Mouse (Mus musculus) limb, embryonic 15.5 days (tissue): ENCODE results near the gene Myb. TPM values are rescaled to one million over a fixed set of nuclear protein-coding genes. Genes with fewer than 3 reads are reported as not detected.
A peak's percentile ranks its signal among the peaks of the same experiment; 100 is the strongest.

Experiments
- ATAC-seq: fragments of 200-750 bp; cut with Nextera tagmentation; 2 replicates; pipeline ENCODE4 v1.8.0; 2017; ENCODE audit warnings: low read depth, moderate TSS enrichment; ENCODE audit not compliant: insufficient number of reproducible peaks, low FRiP score, low TSS enrichment
- H3K27ac ChIP-seq: fragments of 300-500 bp; sonication (generic); 2 replicates; pipeline ENCODE4 v1.5.1; 2015; ENCODE audit warnings: moderate library complexity, mild to moderate bottlenecking, inconsistent platforms
- H3K27me3 ChIP-seq: fragments of 300-500 bp; sonication (generic); 2 replicates; pipeline ENCODE4 v1.6.1; 2015; ENCODE audit warnings: inconsistent platforms
- H3K36me3 ChIP-seq: fragments of 300-500 bp; sonication (generic); 2 replicates; pipeline ENCODE4 v1.6.1; 2015; ENCODE audit warnings: inconsistent platforms
- H3K4me1 ChIP-seq: fragments of 300-500 bp; sonication (generic); 2 replicates; pipeline ENCODE4 v1.6.1; 2015; ENCODE audit warnings: inconsistent platforms
- H3K4me2 ChIP-seq: fragments of 300-500 bp; sonication (generic); 2 replicates; pipeline ENCODE4 v1.6.1; 2015; ENCODE audit warnings: mild to moderate bottlenecking, inconsistent platforms
- H3K4me3 ChIP-seq: fragments of 300-500 bp; sonication (generic); 2 replicates; pipeline ENCODE4 v1.5.1; 2015; ENCODE audit warnings: mild to moderate bottlenecking, inconsistent platforms
- H3K9ac ChIP-seq: fragments of 300-500 bp; sonication (generic); 2 replicates; pipeline ENCODE4 v1.6.1; 2015; ENCODE audit warnings: inconsistent platforms
- H3K9me3 ChIP-seq: fragments of 300-500 bp; sonication (generic); 2 replicates; pipeline ENCODE4 v1.6.1; 2016; ENCODE audit warnings: inconsistent platforms
- WGBS: fragments of 180-500 bp; shearing (Covaris S2); methylation state at CpG from one replicate; pipeline ENCODE4 v1.1.7; 2015; 5-methylcytosine and 5-hydroxymethylcytosine counted together
- polyA plus RNA-seq: library from polyadenylated mRNA; unstranded; fragments of >200 nt; fragmentation: Nextera tagmentation; extraction: Ambion mirVana; gene quantifications from 2 replicates; pipeline ENCODE4 v1.2.1, GENCODE M21; 2015

Myb gene
- polyA plus RNA-seq: 2.4 and 3.3 TPM in 2 replicates

GRCm38 (mm10) chr10:21160537-21161358 lies at the start of gene Myb:
TSS of gene Myb (minus strand) at chr10:21160984.
- H3K27me3 ChIP-seq: peaks cover 33% of the 10 kb centered on the region
- peak; percentile 65; the same call in 1 of the 2 replicates for ATAC-seq
- under 1% methylated on average over 83 of the region's 86 CpGs for WGBS
- H3K9ac ChIP-seq: peak within 1 kb of the TSS; percentile 49
- peak within 1 kb of the TSS; percentile 69 for H3K4me3 ChIP-seq
- peak within 1 kb of the TSS; percentile 100 for H3K4me2 ChIP-seq
- no peaks in the 10 kb centered on the region for H3K36me3 ChIP-seq
- peaks cover 25% of the 10 kb centered on the region for H3K4me1 ChIP-seq
- H3K9me3 ChIP-seq: no peaks in the 10 kb centered on the region
- H3K27ac ChIP-seq: peak within 1 kb of the TSS; percentile 13; the same call in 1 of the 2 replicates

- Histone ChIP-seq H3K27me3 (no peaks in the 10 kb centered on the region), H3K4me2 (no peak overlapping the region), H3K36me3 (no peaks in the 10 kb centered on the region), H3K9me3 (no peaks in the 10 kb centered on the region), H3K4me1 (no peaks in the 10 kb centered on the region), H3K9ac (no peak overlapping the region), H3K27ac (no peak overlapping the region), H3K4me3 (no peak overlapping the region)
- 50% methylated on average over 1 of the region's 1 CpGs for WGBS
- no peak for ATAC-seq
Observed at GRCm38 (mm10) chr10:21207378-21207777, 46.6 kb upstream of the Myb start.

DNA sequence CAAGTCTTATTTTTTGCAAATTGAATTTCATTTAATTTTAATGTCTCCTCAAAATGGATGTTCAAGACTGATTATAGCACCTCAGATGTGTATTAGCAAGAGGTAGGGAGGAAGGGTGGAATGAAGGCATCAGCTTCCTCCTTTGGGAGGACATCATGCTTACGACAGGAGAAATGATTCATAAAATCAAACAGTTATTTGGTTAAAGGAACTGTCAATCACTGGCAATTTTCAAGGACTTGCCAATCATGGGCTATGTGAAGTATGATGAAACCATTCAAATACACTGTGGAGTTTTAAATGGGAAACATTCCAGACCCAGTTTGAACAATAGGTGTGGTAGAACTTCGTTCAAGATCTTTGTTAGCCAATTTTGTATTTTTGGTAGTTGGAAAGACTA lies 45.4 kb upstream of the Myb start:
- WGBS: 79% methylated on average over 2 of the region's 2 CpGs
- H3K9ac ChIP-seq: no peak overlapping the region

DNA sequence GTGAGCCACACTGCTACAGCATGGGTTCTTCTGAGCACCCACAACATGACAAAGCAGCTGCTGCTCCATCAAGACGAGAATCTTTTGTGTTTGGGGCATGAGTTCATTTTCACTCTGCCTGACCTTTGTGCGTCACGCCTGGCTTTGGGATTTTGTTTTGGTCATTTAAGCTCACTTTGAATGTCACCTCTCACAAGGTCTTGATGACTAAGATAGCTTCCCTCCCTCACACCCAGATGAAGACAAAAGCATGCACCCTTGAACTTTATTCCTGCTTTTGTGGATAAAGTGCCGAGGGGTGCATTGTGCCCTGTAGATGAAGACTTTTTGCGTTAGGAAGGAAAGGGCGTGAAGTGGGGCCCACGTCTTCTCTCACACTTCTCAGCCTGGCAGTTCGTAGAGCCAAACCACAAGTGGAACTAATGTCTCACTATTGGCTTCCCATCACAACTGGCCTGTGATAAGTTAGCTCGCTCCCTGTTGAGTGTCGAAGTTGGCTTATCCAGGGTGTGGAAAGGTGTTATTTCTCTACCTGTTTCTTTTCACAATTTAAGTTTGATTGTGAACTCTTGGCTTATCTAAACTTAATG lies 43.8 kb upstream of the Myb start:
- no peak overlapping the region for H3K4me2 ChIP-seq

More for the DNA sequence above, 45.4 kb upstream of the Myb start:
- Histone ChIP-seq H3K9me3 (no peaks in the 10 kb centered on the region), H3K4me2 (no peak overlapping the region), H3K27me3 (no peaks in the 10 kb centered on the region), H3K4me1 (no peaks in the 10 kb centered on the region), H3K36me3 (no peaks in the 10 kb centered on the region), H3K27ac (no peak overlapping the region), H3K4me3 (no peak overlapping the region)
- no peak for ATAC-seq

GRCm38 (mm10) chr10:21203886-21204285 lies 43.1 kb upstream of the Myb start:
- H3K9me3 ChIP-seq: no peaks in the 10 kb centered on the region
- no peaks in the 10 kb centered on the region for H3K36me3 ChIP-seq
- no peak overlapping the region for H3K4me3 ChIP-seq
- H3K27ac ChIP-seq: no peak overlapping the region
- no peaks in the 10 kb centered on the region for H3K4me1 ChIP-seq
- H3K4me2 ChIP-seq: no peak overlapping the region
- H3K27me3 ChIP-seq: no peaks in the 10 kb centered on the region
- ATAC-seq: no peak
- 89% methylated on average over 5 of the region's 5 CpGs for WGBS
- H3K9ac ChIP-seq: no peak overlapping the region

More for the DNA sequence above, 43.8 kb upstream of the Myb start:
- Histone ChIP-seq H3K4me3 (no peak overlapping the region), H3K9me3 (no peaks in the 10 kb centered on the region), H3K9ac (no peak overlapping the region), H3K36me3 (no peaks in the 10 kb centered on the region), H3K27me3 (no peaks in the 10 kb centered on the region), H3K4me1 (no peaks in the 10 kb centered on the region), H3K27ac (no peak overlapping the region)
- no peak for ATAC-seq
- WGBS: 85% methylated on average over 10 of the region's 10 CpGs

GRCm38 (mm10) chr10:21203461-21203860 lies 42.7 kb upstream of the Myb start:
- H3K36me3 ChIP-seq: no peaks in the 10 kb centered on the region
- ATAC-seq: no peak
- no peak overlapping the region for H3K9ac ChIP-seq
- no peak overlapping the region for H3K27ac ChIP-seq
- no peak overlapping the region for H3K4me2 ChIP-seq
- no peaks in the 10 kb centered on the region for H3K9me3 ChIP-seq
- WGBS: 92% methylated on average over 3 of the region's 3 CpGs
- H3K4me1 ChIP-seq: no peaks in the 10 kb centered on the region
- no peaks in the 10 kb centered on the region for H3K27me3 ChIP-seq
- H3K4me3 ChIP-seq: no peak overlapping the region

- no peak overlapping the region for H3K4me2 ChIP-seq
- 75% methylated on average over 7 of the region's 7 CpGs for WGBS
- no peak for ATAC-seq
Observed at GRCm38 (mm10) chr10:21200761-21201160, 40.0 kb upstream of the Myb start.

DNA sequence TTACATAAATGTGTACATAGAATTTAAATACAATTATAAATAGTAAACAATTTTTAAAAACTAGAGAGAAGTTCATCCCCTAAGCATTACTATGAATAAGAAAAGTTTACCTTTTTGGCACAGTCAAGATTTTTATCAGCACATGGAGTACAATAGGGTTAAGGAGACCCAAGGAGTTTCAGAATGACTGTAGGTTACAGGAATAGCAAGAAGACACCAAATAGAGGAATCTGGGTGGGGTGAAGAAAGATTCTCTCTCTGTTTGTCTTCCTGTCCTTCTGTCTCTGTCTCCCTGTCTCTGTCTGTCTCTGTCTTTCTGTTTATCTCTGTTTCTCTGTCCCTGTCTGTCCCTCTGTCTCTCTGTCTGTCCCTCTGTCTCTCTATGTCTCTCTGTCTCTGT lies 39.5 kb upstream of the Myb start:
- no peak overlapping the region for H3K27ac ChIP-seq
- peaks cover 3% of the 10 kb centered on the region; the same call in 1 of the 2 replicates for H3K4me1 ChIP-seq
- no peak overlapping the region for H3K4me3 ChIP-seq
- ATAC-seq: no peak
- H3K36me3 ChIP-seq: no peaks in the 10 kb centered on the region
- H3K4me2 ChIP-seq: no peak overlapping the region
- no peaks in the 10 kb centered on the region for H3K9me3 ChIP-seq
- H3K27me3 ChIP-seq: no peaks in the 10 kb centered on the region
- no peak overlapping the region for H3K9ac ChIP-seq

More at GRCm38 (mm10) chr10:21200761-21201160, 40.0 kb upstream of the Myb start:
- no peaks in the 10 kb centered on the region for H3K27me3 ChIP-seq
- no peak overlapping the region for H3K4me3 ChIP-seq
- no peak overlapping the region for H3K27ac ChIP-seq
- no peaks in the 10 kb centered on the region for H3K36me3 ChIP-seq
- H3K4me1 ChIP-seq: no peaks in the 10 kb centered on the region
- no peaks in the 10 kb centered on the region for H3K9me3 ChIP-seq
- no peak overlapping the region for H3K9ac ChIP-seq

DNA sequence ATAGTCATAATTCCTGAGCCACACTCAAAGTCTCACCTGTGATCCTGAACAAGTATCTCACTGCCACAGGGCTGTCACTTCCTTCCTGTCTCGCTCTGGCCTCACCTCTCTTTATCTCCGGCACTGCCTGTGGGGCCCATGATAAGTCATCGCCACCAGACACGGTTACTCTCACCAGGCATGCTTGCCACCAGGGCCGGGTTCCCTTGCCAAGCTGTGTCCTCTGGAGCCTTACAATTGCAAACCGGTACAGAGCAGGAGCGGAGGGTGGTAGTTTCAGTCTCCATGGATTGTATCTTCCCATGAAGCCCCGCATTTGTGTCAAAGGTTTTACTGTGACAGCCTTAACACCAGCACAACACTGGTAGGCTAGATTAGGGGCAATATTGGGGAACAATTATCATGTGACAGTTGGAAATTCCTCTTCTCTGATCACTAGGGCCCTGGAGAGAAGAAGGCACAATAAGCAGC lies 35.9 kb upstream of the Myb start:
- no peak overlapping the region for H3K4me2 ChIP-seq
- H3K9ac ChIP-seq: no peak overlapping the region
- peaks cover 5% of the 10 kb centered on the region; the same call in 1 of the 2 replicates for H3K4me1 ChIP-seq
- no peaks in the 10 kb centered on the region for H3K36me3 ChIP-seq
- ATAC-seq: no peak
- no peaks in the 10 kb centered on the region for H3K9me3 ChIP-seq
- H3K27me3 ChIP-seq: no peaks in the 10 kb centered on the region
- no peak overlapping the region for H3K27ac ChIP-seq
- WGBS: 82% methylated on average over 8 of the region's 8 CpGs
- H3K4me3 ChIP-seq: no peak overlapping the region

- peaks cover 5% of the 10 kb centered on the region; the same call in 1 of the 2 replicates for H3K4me1 ChIP-seq
- no peak overlapping the region for H3K9ac ChIP-seq
- no peak overlapping the region for H3K27ac ChIP-seq
- no peaks in the 10 kb centered on the region for H3K36me3 ChIP-seq
- no peak for ATAC-seq
- no peak overlapping the region for H3K4me3 ChIP-seq
- 8% methylated on average over 8 of the region's 8 CpGs for WGBS
- H3K4me2 ChIP-seq: no peak overlapping the region
- H3K27me3 ChIP-seq: no peaks in the 10 kb centered on the region
- no peaks in the 10 kb centered on the region for H3K9me3 ChIP-seq
Observed at GRCm38 (mm10) chr10:21195597-21195996, 34.8 kb upstream of the Myb start.

GRCm38 (mm10) chr10:21193935-21194505 lies 33.2 kb upstream of the Myb start:
- Histone ChIP-seq H3K9me3 (no peaks in the 10 kb centered on the region), H3K9ac (no peak overlapping the region), H3K27ac (no peak overlapping the region), H3K36me3 (no peaks in the 10 kb centered on the region), H3K4me1 (peaks cover 5% of the 10 kb centered on the region; the same call in 1 of the 2 replicates), H3K27me3 (no peaks in the 10 kb centered on the region), H3K4me2 (no peak overlapping the region), H3K4me3 (no peak overlapping the region)
- 65% methylated on average over 3 of the region's 3 CpGs for WGBS
- no peak for ATAC-seq
